Mouse (Mus musculus) cerebellum, adult 9-10 months (tissue): ENCODE measurements around the gene Rtl6.
A peak's percentile ranks its signal among the peaks of the same experiment; 100 is the strongest.

Experiments used
- DNase-seq: peaks from one replicate; pipeline ENCODE4 v3.0.0; 2022

Gene Rtl6

GRCm38 (mm10) chr15:84557189-84557921, at the start of gene Rtl6:
TSS of gene Rtl6 (minus strand) at chr15:84557823.
- peak; percentile 91 for DNase-seq

- no peak for DNase-seq
Measured at GRCm38 (mm10) chr15:84603267-84603963, 45.8 kb upstream of the Rtl6 start.

GRCm38 (mm10) chr15:84600977-84601595, 43.5 kb upstream of the Rtl6 start:
- DNase-seq, result no peak

- no peak for DNase-seq
Measured at GRCm38 (mm10) chr15:84598911-84599310, 41.3 kb upstream of the Rtl6 start.

- no peak for DNase-seq
Measured at GRCm38 (mm10) chr15:84597816-84598215, 40.2 kb upstream of the Rtl6 start.

GRCm38 (mm10) chr15:84597021-84597420, 39.4 kb upstream of the Rtl6 start:
- no peak for DNase-seq

- no peak for DNase-seq
Measured at GRCm38 (mm10) chr15:84595241-84595945, 37.8 kb upstream of the Rtl6 start.

GRCm38 (mm10) chr15:84593514-84593913, 35.9 kb upstream of the Rtl6 start:
- DNase-seq, result no peak

GRCm38 (mm10) chr15:84592240-84592639, 34.6 kb upstream of the Rtl6 start:
- no peak for DNase-seq

- no peak for DNase-seq
Measured at GRCm38 (mm10) chr15:84591573-84592139, 34.0 kb upstream of the Rtl6 start.

GRCm38 (mm10) chr15:84588371-84588821, 30.8 kb upstream of the Rtl6 start:
- no peak for DNase-seq

GRCm38 (mm10) chr15:84578607-84579006, 21.0 kb upstream of the Rtl6 start:
- DNase-seq, result no peak

- no peak for DNase-seq
Measured at GRCm38 (mm10) chr15:84577019-84577418, 19.4 kb upstream of the Rtl6 start.

GRCm38 (mm10) chr15:84566568-84567110, 9.0 kb upstream of the Rtl6 start:
- DNase-seq, result no peak

GRCm38 (mm10) chr15:84561501-84561900, 3.9 kb upstream of the Rtl6 start:
- no peak for DNase-seq

GRCm38 (mm10) chr15:84556674-84557073, 949 bp downstream of the Rtl6 start:
- DNase-seq, result peak; percentile 36

- no peak for DNase-seq
Measured at GRCm38 (mm10) chr15:84551065-84551464, 6.6 kb downstream of the Rtl6 start.

GRCm38 (mm10) chr15:84549291-84549797, 8.3 kb downstream of the Rtl6 start:
- DNase-seq, result no peak

- DNase-seq, result no peak
Measured at GRCm38 (mm10) chr15:84546028-84546427, 11.6 kb downstream of the Rtl6 start.

GRCm38 (mm10) chr15:84541175-84541574, 16.4 kb downstream of the Rtl6 start:
- no peak for DNase-seq

- no peak for DNase-seq
Measured at GRCm38 (mm10) chr15:84538974-84539588, 18.5 kb downstream of the Rtl6 start.

- DNase-seq, result no peak
Measured at GRCm38 (mm10) chr15:84537117-84537516, 20.5 kb downstream of the Rtl6 start.
